Comparison of ENCODE assay signal across 8 mouse cellular contexts in the genomic region with DNA sequence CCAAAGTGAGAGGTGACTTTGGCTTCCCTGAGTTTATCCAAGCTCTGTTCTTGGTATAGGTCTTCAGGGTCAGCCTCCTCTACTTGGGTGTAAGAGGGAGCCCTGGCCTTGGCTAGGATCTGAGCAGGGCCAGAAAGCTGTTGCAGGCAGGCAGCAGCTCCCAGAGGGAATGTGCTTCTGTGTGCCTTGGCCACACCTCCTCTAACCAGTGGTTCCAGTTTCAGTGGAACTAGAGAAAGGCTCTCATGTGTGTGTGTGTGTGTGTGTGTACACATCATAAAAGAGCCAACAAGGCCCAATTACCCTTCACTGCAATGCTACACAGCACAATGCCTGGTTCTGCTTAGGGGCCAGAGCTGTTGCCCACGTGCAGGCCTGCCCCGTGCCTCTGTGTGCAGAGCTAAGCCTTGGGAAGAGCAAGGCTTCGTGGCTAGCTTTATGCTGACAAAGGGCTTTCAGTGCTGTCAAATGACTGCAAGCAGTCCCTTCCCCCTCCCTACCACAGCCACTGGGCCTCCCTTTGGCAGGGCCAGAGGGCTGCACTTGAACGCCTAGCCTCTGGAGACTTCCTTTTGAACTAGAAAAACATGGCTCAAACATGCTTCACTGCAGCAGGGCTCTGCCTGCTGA. TPM values are rescaled to one million over a fixed set of nuclear protein-coding genes. Genes with fewer than 3 reads are reported as not detected.
A peak's percentile ranks its signal among the peaks of the same experiment; 100 is the strongest.
DNase-seq lines count a peak whose midpoint lies in the region; ATAC-seq and TF ChIP-seq lines count a peak whose summit lies in the region.

No protein-coding gene starts in this region.

- H3K4me1 ChIP-seq in bone marrow, adult 2 months (ENCODE audit: control insufficient read depth, insufficient read depth, low read length) = no peaks in the 10 kb centered on the region
- H3K4me1 ChIP-seq in liver, embryonic 13.5 days (replicated peaks) = peaks cover 10% of the 10 kb centered on the region; the same call in 1 of the 2 replicates
- H3K4me1 ChIP-seq in neural tube, embryonic 13.5 days (replicated peaks) = peaks cover 36% of the 10 kb centered on the region

- no peak overlapping the region for H3K4me2 ChIP-seq in liver, embryonic 13.5 days
- no peak overlapping the region for H3K4me2 ChIP-seq in neural tube, embryonic 13.5 days

- no peak for TF ChIP-seq POLR2A in bone marrow, adult 2 months (IDR thresholded peaks at IDR 0.05; ENCODE audit: borderline replicate concordance, control insufficient read depth, low read depth, low read length)

- peak; percentile 61 for DNase-seq in 3134 (ENCODE audit: extremely low read depth, insufficient read length, low spot score)
- DNase-seq in gastrocnemius, adult 8-10 months (ENCODE audit: low spot score in 2 of 2) = peak; percentile 14 to 25
- DNase-seq in hindlimb bud, embryonic 11.5 days (ENCODE audit: extremely low spot score, low read depth, low spot score) = peak; percentile 30
- DNase-seq in liver, embryonic 13.5 days = no peak
- no peak for DNase-seq in thymus, adult 18-20 months

- peak; percentile 41 for ATAC-seq in liver, embryonic 13.5 days (ENCODE audit: low read depth)
- peak; percentile 80 for ATAC-seq in neural tube, embryonic 13.5 days (ENCODE audit: low read depth)
- no peak for ATAC-seq in erythroid progenitor cell, adult 5-6 weeks (replicated peaks; ENCODE audit: low FRiP score, poor library complexity, severe bottlenecking)

- H3K9me3 ChIP-seq in liver, embryonic 13.5 days (replicated peaks) = no peaks in the 10 kb centered on the region
- no peaks in the 10 kb centered on the region for H3K9me3 ChIP-seq in neural tube, embryonic 13.5 days

- H3K27ac ChIP-seq in bone marrow, adult 2 months (ENCODE audit: control insufficient read depth, insufficient read depth, low read depth, low read length, poor library complexity) = peak overlapping the region; percentile 14; the same call in 1 of the 2 replicates
- no peak overlapping the region for H3K27ac ChIP-seq in liver, embryonic 13.5 days
- H3K27ac ChIP-seq in neural tube, embryonic 13.5 days (replicated peaks) = peak overlapping the region; percentile 80

- H3K9ac ChIP-seq in liver, embryonic 13.5 days = no peak overlapping the region
- H3K9ac ChIP-seq in neural tube, embryonic 13.5 days = peak overlapping the region; percentile 36

- H3K27me3 ChIP-seq in liver, embryonic 13.5 days = no peaks in the 10 kb centered on the region
- no peaks in the 10 kb centered on the region for H3K27me3 ChIP-seq in neural tube, embryonic 13.5 days

- no peaks in the 10 kb centered on the region for H3K36me3 ChIP-seq in liver, embryonic 13.5 days
- no peaks in the 10 kb centered on the region for H3K36me3 ChIP-seq in neural tube, embryonic 13.5 days

- H3K4me3 ChIP-seq in bone marrow, adult 2 months (replicated peaks; ENCODE audit: control insufficient read depth, low read depth, low read length) = no peak overlapping the region
- no peak overlapping the region for H3K4me3 ChIP-seq in liver, embryonic 13.5 days (replicated peaks)
- no peak overlapping the region for H3K4me3 ChIP-seq in neural tube, embryonic 13.5 days

- no peak for TF ChIP-seq CTCF in bone marrow, adult 2 months (IDR thresholded peaks at IDR 0.05; ENCODE audit: control insufficient read depth, insufficient read depth, low read length)

- 46% methylated on average over 4 of the region's 4 CpGs for WGBS in bone marrow, adult 2 months
- 36% methylated on average over 4 of the region's 4 CpGs for WGBS in liver, embryonic 13.5 days (ENCODE audit: insufficient replicate concordance)
- WGBS in neural tube, embryonic 13.5 days = 11% methylated on average over 4 of the region's 4 CpGs

RNA-seq across cellular contexts. Expression of gene Alppl2, which starts 54.1 kb away (rescaled TPM):
- not detected in 2 replicates for polyA plus RNA-seq in bone marrow, adult 2 months (2011; ENCODE audit: insufficient read depth, insufficient read length, low replicate concordance, missing spikeins)
- not detected for total RNA-seq in gastrocnemius, adult 8-10 months (2022)
- not detected in 2 replicates for polyA plus RNA-seq in liver, embryonic 13.5 days (2015; fragmentation: Nextera tagmentation; extraction: Ambion mirVana)
- not detected in 2 replicates for polyA plus RNA-seq in neural tube, embryonic 13.5 days (2015; fragmentation: Nextera tagmentation; extraction: Ambion mirVana)
- not detected in 2 replicates for total RNA-seq in erythroid progenitor cell, adult 5-6 weeks (2015; ENCODE audit: low replicate concordance)
- not detected in 2 replicates for total RNA-seq in erythroid progenitor cell, adult 5-6 weeks (2017; ENCODE audit: low replicate concordance)

Comparison
In these comparisons a context has a peak if more than half of its experiments do, and no peak if none do; other contexts are left out.
1. DNase-seq: peak in 3134 (single experiment), gastrocnemius, adult 8-10 months (2 of 2) and hindlimb bud, embryonic 11.5 days (single experiment); none in liver, embryonic 13.5 days (single experiment) and thymus, adult 18-20 months (0 of 2).